Mouse (Mus musculus): Measurements from ENCODE around the gene Spint3. TPM values are rescaled to one million over a fixed set of nuclear protein-coding genes. Genes with fewer than 3 reads are reported as not detected.

Gene Spint3
- total RNA-seq, 2 experiments from 2014 or later = not detected

Other genes with a start within 250 kb of the Spint3 start
- gene Svs5, start 240.7 kb downstream of the Spint3 start, total RNA-seq (2021) = not detected
- gene Slpi, start 184.4 kb downstream of the Spint3 start, total RNA-seq (2021) = not detected
- under 1 TPM; 0.32 to 0.42 TPM for gene Rbpjl, start 170.3 kb downstream of the Spint3 start, total RNA-seq (2021)
- gene Matn4, start 168.3 kb downstream of the Spint3 start, total RNA-seq (2021) = 10 to 100 TPM; 13.4 to 15.0 TPM
- 10 to 100 TPM; 60.0 to 79.0 TPM for gene Sdc4, start 129.6 kb downstream of the Spint3 start, total RNA-seq (2021)
- gene Sys1, start 116.5 kb downstream of the Spint3 start, total RNA-seq (2021) = 10 to 100 TPM; 38.0 to 44.4 TPM
- gene Gm20458, start 112.5 kb downstream of the Spint3 start, total RNA-seq (2021) = 10 to 100 TPM in 1 of 2 experiments, 1 to 10 TPM in 1; 1.9 to 12.2 TPM
- gene Trp53tg5, start 99.7 kb downstream of the Spint3 start, total RNA-seq (2021) = not detected
- gene Dbndd2, start 87.4 kb downstream of the Spint3 start, total RNA-seq (2021) = 100 to 1,000 TPM; 112 to 116 TPM
- 100 to 1,000 TPM; 115 to 122 TPM for gene Pigt, start 75.9 kb downstream of the Spint3 start, total RNA-seq (2021)
- 1 to 10 TPM; 1.0 to 1.6 TPM for gene Wfdc2, start 11.0 kb downstream of the Spint3 start, total RNA-seq (2021)
- gene Wfdc6a, start 12.0 kb upstream of the Spint3 start, total RNA-seq (2021) = under 1 TPM; 0.72 to 0.92 TPM
- gene Eppin, start 20.1 kb upstream of the Spint3 start, total RNA-seq (2021) = not detected
- not detected for gene Wfdc6b, start 40.1 kb upstream of the Spint3 start, total RNA-seq (2021)
- not detected for gene Wfdc8, start 40.2 kb upstream of the Spint3 start, total RNA-seq (2021)
- not detected for gene Wfdc16, start 65.3 kb upstream of the Spint3 start, total RNA-seq (2021)
- gene Wfdc10, start 82.6 kb upstream of the Spint3 start, total RNA-seq (2021) = not detected
- not detected for gene Wfdc9, start 83.1 kb upstream of the Spint3 start, total RNA-seq (2021)
- gene Wfdc11, start 100.6 kb upstream of the Spint3 start, total RNA-seq (2021) = not detected
- not detected for gene Wfdc13, start 111.6 kb upstream of the Spint3 start, total RNA-seq (2021)
- not detected for gene Spint4, start 125.0 kb upstream of the Spint3 start, total RNA-seq (2021)
- not detected for gene Spint5, start 141.8 kb upstream of the Spint3 start, total RNA-seq (2021)
- gene Wfdc3, start 172.5 kb upstream of the Spint3 start, total RNA-seq (2021) = 1 to 10 TPM in 1 of 2 experiments, under 1 TPM in 1; 0.92 to 1.1 TPM
- gene Dnttip1, start 172.5 kb upstream of the Spint3 start, total RNA-seq (2021) = 10 to 100 TPM; 32.8 to 35.6 TPM
- 1 to 10 TPM; 2.0 to 3.0 TPM for gene Ube2c, start 196.4 kb upstream of the Spint3 start, total RNA-seq (2021)
- gene Tnnc2, start 206.5 kb upstream of the Spint3 start, total RNA-seq (2021) = 1 to 10 TPM in 1 of 2 experiments, not detected in 1; 1.1 TPM
- gene Snx21, start 212.4 kb upstream of the Spint3 start, total RNA-seq (2021) = 10 to 100 TPM; 46.0 to 46.8 TPM
- 10 to 100 TPM; 25.8 to 27.7 TPM for gene Acot8, start 231.4 kb upstream of the Spint3 start, total RNA-seq (2021)
- gene Zswim3, start 231.6 kb upstream of the Spint3 start, total RNA-seq (2021) = 1 to 10 TPM; 7.7 to 8.3 TPM
- gene Zswim1, start 249.2 kb upstream of the Spint3 start, total RNA-seq (2021) = 10 to 100 TPM; 21.4 to 22.0 TPM